Mouse (Mus musculus) spleen, adult 2 months (tissue): Measurements from ENCODE around the gene Batf3. TPM values are rescaled to one million over a fixed set of nuclear protein-coding genes. Genes with fewer than 3 reads are reported as not detected.

Experiments
- DNase-seq, 2 experiments: peaks; one replicate each; pipeline versions ENCODE4 v3.0.0 to v3.0.0-alpha.2; 2012 to 2021; ENCODE audit warnings: low spot score in 2 of 2, low read depth in 1 of 2
- H3K27ac ChIP-seq: fragments of 200-500 bp; 2 replicates; pipeline ENCODE4 v1.5.1; 2012; ENCODE audit warnings: low read length, inconsistent platforms; ENCODE audit not compliant: insufficient read depth
- H3K27me3 ChIP-seq: fragments of 200-500 bp; 2 replicates; pipeline ENCODE4 v1.6.1; 2012; ENCODE audit warnings: mild to moderate bottlenecking, moderate library complexity, low read length, inconsistent platforms; ENCODE audit not compliant: control insufficient read depth, insufficient read depth
- H3K36me3 ChIP-seq: fragments of 200-500 bp; 2 replicates; pipeline ENCODE4 v1.6.1; 2012; ENCODE audit warnings: mild to moderate bottlenecking, low read length, inconsistent platforms; ENCODE audit not compliant: control insufficient read depth, insufficient read depth
- H3K4me1 ChIP-seq: fragments of 200-500 bp; 2 replicates; pipeline ENCODE4 v1.6.1; 2011; ENCODE audit warnings: inconsistent platforms; ENCODE audit not compliant: control insufficient read depth, insufficient read depth, insufficient read length
- H3K4me3 ChIP-seq: fragments of 200-500 bp; 2 replicates; pipeline ENCODE4 v1.5.1; 2011; ENCODE audit warnings: mild to moderate bottlenecking, inconsistent platforms; ENCODE audit not compliant: insufficient read depth, insufficient read length; ENCODE audit errors: extremely low read depth
- CTCF ChIP-seq: fragments of 200-500 bp; IDR thresholded peaks from 2 replicates; pipeline ENCODE4 v1.5.1; 2011; ENCODE audit warnings: mild to moderate bottlenecking, inconsistent platforms; ENCODE audit not compliant: insufficient read depth, insufficient read length, insufficient replicate concordance; ENCODE audit errors: extremely low read depth
- POLR2A ChIP-seq: fragments of 200-500 bp; IDR thresholded peaks from 2 replicates; pipeline ENCODE4 v1.6.1; 2011; ENCODE audit warnings: low read depth, low read length, inconsistent platforms
- WGBS: fragments of 180-500 bp; shearing (Covaris S2); methylation state at CpG from one replicate; pipeline ENCODE4 v1.1.7; 2018; 5-methylcytosine and 5-hydroxymethylcytosine counted together
- polyA plus RNA-seq: library from polyadenylated mRNA; depleted of rRNA; stranded (reverse); fragments of >200 nt; gene quantifications from 2 replicates; pipeline ENCODE4 v1.2.3, GENCODE M21; 2012

The Batf3 gene
- polyA plus RNA-seq, 1 experiment, result 22.7 TPM

GRCm38 (mm10) chr1:191095019-191095418 is 2.6 kb upstream of the Batf3 start:
- peak; percentile 37; the same call in 1 of the 2 replicates for TF ChIP-seq CTCF
- TF ChIP-seq POLR2A, result no peak
- H3K36me3 ChIP-seq, result no peaks in the 10 kb centered on the region
- no peak overlapping the region for H3K4me3 ChIP-seq
- no peak overlapping the region for H3K27ac ChIP-seq
- 67% methylated on average over 9 of the region's 9 CpGs for WGBS
- H3K27me3 ChIP-seq, result peaks cover 10% of the 10 kb centered on the region
- no peak for DNase-seq
- H3K4me1 ChIP-seq, result peaks cover 9% of the 10 kb centered on the region

- Histone ChIP-seq H3K36me3 (no peaks in the 10 kb centered on the region), H3K27me3 (peaks cover 10% of the 10 kb centered on the region), H3K4me1 (peaks cover 9% of the 10 kb centered on the region), H3K27ac (no peak overlapping the region), H3K4me3 (peak overlapping the region; percentile 17; the same call in 1 of the 2 replicates)
- 33% methylated on average over 14 of the region's 14 CpGs for WGBS
- no peak for TF ChIP-seq CTCF
- no peak for TF ChIP-seq POLR2A
- DNase-seq, result no peak
Observed at GRCm38 (mm10) chr1:191096871-191097681, 571 bp upstream of the Batf3 start.

GRCm38 (mm10) chr1:191099114-191099513 is 1.5 kb downstream of the Batf3 start:
- 62% methylated on average over 5 of the region's 5 CpGs for WGBS
- TF ChIP-seq POLR2A (no peak), CTCF (no peak)
- DNase-seq, result no peak
- Histone ChIP-seq H3K36me3 (no peaks in the 10 kb centered on the region), H3K27ac (no peak overlapping the region), H3K27me3 (peaks cover 10% of the 10 kb centered on the region), H3K4me3 (peak overlapping the region; percentile 16; the same call in 1 of the 2 replicates), H3K4me1 (peaks cover 9% of the 10 kb centered on the region)

GRCm38 (mm10) chr1:191099772-191100291 is 2.2 kb downstream of the Batf3 start:
- DNase-seq, result no peak
- 73% methylated on average over 5 of the region's 5 CpGs for WGBS
- Histone ChIP-seq H3K27ac (no peak overlapping the region), H3K36me3 (no peaks in the 10 kb centered on the region), H3K4me3 (no peak overlapping the region), H3K4me1 (peaks cover 9% of the 10 kb centered on the region), H3K27me3 (peaks cover 10% of the 10 kb centered on the region)
- TF ChIP-seq POLR2A (no peak), CTCF (no peak)

- 66% methylated on average over 15 of the region's 15 CpGs for WGBS
- H3K36me3 ChIP-seq, result no peaks in the 10 kb centered on the region
- H3K27ac ChIP-seq, result no peak overlapping the region
- no peak for DNase-seq
- H3K4me3 ChIP-seq, result no peak overlapping the region
- peaks cover 6% of the 10 kb centered on the region for H3K27me3 ChIP-seq
- peaks cover 7% of the 10 kb centered on the region for H3K4me1 ChIP-seq
- TF ChIP-seq POLR2A, result no peak
Observed at GRCm38 (mm10) chr1:191102730-191103370, 5.2 kb downstream of the Batf3 start.

GRCm38 (mm10) chr1:191105246-191105645 is 7.6 kb downstream of the Batf3 start:
- H3K36me3 ChIP-seq, result no peaks in the 10 kb centered on the region
- no peak overlapping the region for H3K4me3 ChIP-seq
- 88% methylated on average over 9 of the region's 9 CpGs for WGBS
- TF ChIP-seq POLR2A, result no peak
- no peak for TF ChIP-seq CTCF
- no peak overlapping the region for H3K27ac ChIP-seq
- DNase-seq, result no peak
- H3K4me1 ChIP-seq, result peaks cover 3% of the 10 kb centered on the region; the same call in 1 of the 2 replicates
- H3K27me3 ChIP-seq, result no peaks in the 10 kb centered on the region
